Mouse (Mus musculus) heart, embryonic 16.5 days (tissue): ENCODE measurements around the gene Nfkbil1. TPM values are rescaled to one million over a fixed set of nuclear protein-coding genes. Genes with fewer than 3 reads are reported as not detected.

Experiments used
- ATAC-seq: fragments of 200-750 bp; cut with Nextera tagmentation; replicated peaks from 2 replicates; pipeline ENCODE4 v1.8.0; 2017; ENCODE audit warnings: moderate number of reproducible peaks; ENCODE audit not compliant: insufficient read depth, low FRiP score; ENCODE audit errors: extremely low read depth
- H3K27ac ChIP-seq: fragments of 300-500 bp; sonication (generic); 2 replicates; pipeline ENCODE4 v1.5.1; 2014; ENCODE audit warnings: mild to moderate bottlenecking, low read length, control low read depth, moderate library complexity
- H3K27me3 ChIP-seq: fragments of 300-500 bp; sonication (generic); 2 replicates; pipeline ENCODE4 v1.6.1; 2014; ENCODE audit warnings: low read length, mixed read lengths; ENCODE audit not compliant: control insufficient read depth, insufficient read depth
- H3K36me3 ChIP-seq: fragments of 300-500 bp; sonication (generic); 2 replicates; pipeline ENCODE4 v1.6.1; 2014; ENCODE audit not compliant: control insufficient read depth, insufficient read depth
- H3K4me1 ChIP-seq: fragments of 300-500 bp; sonication (generic); 2 replicates; pipeline ENCODE4 v1.6.1; 2014; ENCODE audit warnings: low read length, mixed read lengths; ENCODE audit not compliant: control insufficient read depth, insufficient read depth
- H3K4me2 ChIP-seq: fragments of 300-500 bp; sonication (generic); 2 replicates; pipeline ENCODE4 v1.6.1; 2014; ENCODE audit warnings: low read depth, mild to moderate bottlenecking, control low read depth, low read length
- H3K4me3 ChIP-seq: fragments of 300-500 bp; sonication (generic); 2 replicates; pipeline ENCODE4 v1.5.1; 2014; ENCODE audit warnings: mild to moderate bottlenecking, control low read depth, low read length
- H3K9ac ChIP-seq: fragments of 300-500 bp; sonication (generic); 2 replicates; pipeline ENCODE4 v1.6.1; 2014; ENCODE audit warnings: low read length, control low read depth
- H3K9me3 ChIP-seq: fragments of 300-500 bp; sonication (generic); replicated peaks from 2 replicates; pipeline ENCODE4 v1.6.1; 2016; ENCODE audit warnings: low read length; ENCODE audit not compliant: control insufficient read depth
- WGBS: fragments of 180-500 bp; shearing (Covaris S2); extraction: QIAGEN DNeasy Blood & Tissue Kit; methylation state at CpG from one replicate; pipeline ENCODE4 v1.1.7; 2014; 5-methylcytosine and 5-hydroxymethylcytosine counted together
- polyA plus RNA-seq: library from polyadenylated mRNA; unstranded; fragments of >200 nt; fragmentation: Nextera tagmentation; extraction: Ambion mirVana; gene quantifications from 2 replicates; pipeline ENCODE4 v1.2.1, GENCODE M21; 2015

Gene Nfkbil1
- polyA plus RNA-seq, 1 experiment from 2014 or later: 8.8 TPM

- no peak for ATAC-seq
- Histone ChIP-seq H3K9ac (no peak overlapping the region), H3K4me3 (no peak overlapping the region), H3K9me3 (no peaks in the 10 kb centered on the region), H3K27me3 (no peaks in the 10 kb centered on the region), H3K4me2 (no peak overlapping the region), H3K36me3 (peaks cover 31% of the 10 kb centered on the region), H3K27ac (no peak overlapping the region), H3K4me1 (peaks cover 3% of the 10 kb centered on the region; the same call in 1 of the 2 replicates)
- 53% methylated on average over 4 of the region's 4 CpGs for WGBS
Observed at GRCm38 (mm10) chr17:35255704-35256103, 20.1 kb upstream of the Nfkbil1 start.

- peaks cover 3% of the 10 kb centered on the region; the same call in 1 of the 2 replicates for H3K4me1 ChIP-seq
- H3K36me3 ChIP-seq: peaks cover 35% of the 10 kb centered on the region
- no peak overlapping the region for H3K9ac ChIP-seq
- no peak overlapping the region for H3K4me2 ChIP-seq
- H3K27me3 ChIP-seq: no peaks in the 10 kb centered on the region
- H3K9me3 ChIP-seq: no peaks in the 10 kb centered on the region
- H3K27ac ChIP-seq: no peak overlapping the region
- no peak for ATAC-seq
- 62% methylated on average over 3 of the region's 3 CpGs for WGBS
- H3K4me3 ChIP-seq: no peak overlapping the region
Observed at GRCm38 (mm10) chr17:35255301-35255700, 19.7 kb upstream of the Nfkbil1 start.

GRCm38 (mm10) chr17:35254241-35255098 lies 18.9 kb upstream of the Nfkbil1 start:
- H3K9me3 ChIP-seq: no peaks in the 10 kb centered on the region
- WGBS: 60% methylated on average over 11 of the region's 11 CpGs
- H3K4me1 ChIP-seq: peaks cover 3% of the 10 kb centered on the region; the same call in 1 of the 2 replicates
- peaks cover 44% of the 10 kb centered on the region for H3K36me3 ChIP-seq
- H3K27me3 ChIP-seq: no peaks in the 10 kb centered on the region
- ATAC-seq: no peak
- no peak overlapping the region for H3K4me2 ChIP-seq
- no peak overlapping the region for H3K27ac ChIP-seq
- H3K9ac ChIP-seq: no peak overlapping the region
- no peak overlapping the region for H3K4me3 ChIP-seq

GRCm38 (mm10) chr17:35253293-35254093 lies 17.9 kb upstream of the Nfkbil1 start:
- peaks cover 53% of the 10 kb centered on the region for H3K36me3 ChIP-seq
- no peak for ATAC-seq
- H3K4me3 ChIP-seq: no peak overlapping the region
- no peak overlapping the region for H3K9ac ChIP-seq
- no peaks in the 10 kb centered on the region for H3K9me3 ChIP-seq
- H3K27ac ChIP-seq: no peak overlapping the region
- peaks cover 3% of the 10 kb centered on the region; the same call in 1 of the 2 replicates for H3K4me1 ChIP-seq
- no peaks in the 10 kb centered on the region for H3K27me3 ChIP-seq
- WGBS: 83% methylated on average over 32 of the region's 32 CpGs
- no peak overlapping the region for H3K4me2 ChIP-seq

- no peak overlapping the region for H3K9ac ChIP-seq
- no peak for ATAC-seq
- no peak overlapping the region for H3K4me3 ChIP-seq
- H3K36me3 ChIP-seq: peaks cover 61% of the 10 kb centered on the region
- 79% methylated on average over 18 of the region's 18 CpGs for WGBS
- no peak overlapping the region for H3K27ac ChIP-seq
- H3K4me1 ChIP-seq: peaks cover 1% of the 10 kb centered on the region; the same call in 1 of the 2 replicates
- no peaks in the 10 kb centered on the region for H3K9me3 ChIP-seq
- no peak overlapping the region for H3K4me2 ChIP-seq
- no peaks in the 10 kb centered on the region for H3K27me3 ChIP-seq
Observed at GRCm38 (mm10) chr17:35252619-35253292, 17.2 kb upstream of the Nfkbil1 start.

GRCm38 (mm10) chr17:35251981-35252380 lies 16.4 kb upstream of the Nfkbil1 start:
- Histone ChIP-seq H3K4me3 (no peak overlapping the region), H3K4me1 (peaks cover 5% of the 10 kb centered on the region; the same call in 1 of the 2 replicates), H3K27me3 (no peaks in the 10 kb centered on the region), H3K9me3 (no peaks in the 10 kb centered on the region), H3K27ac (no peak overlapping the region), H3K4me2 (no peak overlapping the region), H3K36me3 (peaks cover 69% of the 10 kb centered on the region), H3K9ac (no peak overlapping the region)
- no peak for ATAC-seq
- WGBS: 78% methylated on average over 5 of the region's 5 CpGs

GRCm38 (mm10) chr17:35251162-35251719 lies 15.6 kb upstream of the Nfkbil1 start:
- Histone ChIP-seq H3K9ac (no peak overlapping the region), H3K4me2 (no peak overlapping the region), H3K9me3 (no peaks in the 10 kb centered on the region), H3K27ac (no peak overlapping the region), H3K27me3 (no peaks in the 10 kb centered on the region), H3K4me3 (no peak overlapping the region), H3K36me3 (peaks cover 76% of the 10 kb centered on the region), H3K4me1 (peaks cover 6% of the 10 kb centered on the region)
- WGBS: 70% methylated on average over 15 of the region's 15 CpGs
- no peak for ATAC-seq

- 81% methylated on average over 3 of the region's 3 CpGs for WGBS
- Histone ChIP-seq H3K27me3 (no peaks in the 10 kb centered on the region), H3K9me3 (no peaks in the 10 kb centered on the region), H3K4me3 (no peak overlapping the region), H3K36me3 (peaks cover 83% of the 10 kb centered on the region), H3K4me2 (no peak overlapping the region), H3K27ac (no peak overlapping the region), H3K4me1 (peaks cover 13% of the 10 kb centered on the region), H3K9ac (no peak overlapping the region)
- no peak for ATAC-seq
Observed at GRCm38 (mm10) chr17:35250348-35251120, 14.9 kb upstream of the Nfkbil1 start.
